Mouse (Mus musculus) kidney, postnatal 0 days (tissue): ENCODE data around the gene Zfp36l2. TPM values are rescaled to one million over a fixed set of nuclear protein-coding genes. Genes with fewer than 3 reads are reported as not detected.

Experiments
- ATAC-seq: fragments of 200-750 bp; cut with Nextera tagmentation; replicated peaks from 2 replicates; pipeline ENCODE4 v1.8.0; 2017; ENCODE audit warnings: low read depth, moderate number of reproducible peaks, moderate TSS enrichment, moderate library complexity; ENCODE audit not compliant: low FRiP score
- DNase-seq: peaks from one replicate; pipeline ENCODE4 v3.0.0-alpha.2; 2016; ENCODE audit warnings: low spot score
- H3K27ac ChIP-seq: fragments of 300-500 bp; sonication (generic); 2 replicates; pipeline ENCODE4 v1.5.1; 2014; ENCODE audit warnings: mild to moderate bottlenecking
- H3K27me3 ChIP-seq: fragments of 300-500 bp; sonication (generic); 2 replicates; pipeline ENCODE4 v1.6.1; 2014; ENCODE audit warnings: low read length, mixed read lengths; ENCODE audit not compliant: insufficient read depth
- H3K36me3 ChIP-seq: fragments of 300-500 bp; sonication (generic); 2 replicates; pipeline ENCODE4 v1.6.1; 2014; ENCODE audit warnings: low read length, mixed read lengths; ENCODE audit not compliant: insufficient read depth
- H3K4me1 ChIP-seq: fragments of 300-500 bp; sonication (generic); replicated peaks from 2 replicates; pipeline ENCODE4 v1.6.1; 2014; ENCODE audit warnings: antibody characterized with exemption, low read length, mixed read lengths; ENCODE audit not compliant: insufficient read depth
- H3K4me2 ChIP-seq: fragments of 300-500 bp; sonication (generic); 2 replicates; pipeline ENCODE4 v1.6.1; 2014; ENCODE audit warnings: mild to moderate bottlenecking, low read length, moderate library complexity, mixed read lengths
- H3K4me3 ChIP-seq: fragments of 300-500 bp; sonication (generic); replicated peaks from 2 replicates; pipeline ENCODE4 v1.5.1; 2014; ENCODE audit warnings: low read depth, low read length
- H3K9ac ChIP-seq: fragments of 300-500 bp; sonication (generic); 2 replicates; pipeline ENCODE4 v1.6.1; 2014; ENCODE audit warnings: low read depth, low read length
- H3K9me3 ChIP-seq: fragments of 300-500 bp; sonication (generic); replicated peaks from 2 replicates; pipeline ENCODE4 v1.6.1; 2016; ENCODE audit warnings: low read length, inconsistent platforms, mixed read lengths
- CTCF ChIP-seq: IDR thresholded peaks from 2 replicates; pipeline ENCODE4 v1.5.1; 2016; ENCODE audit warnings: antibody characterized with exemption, low read depth, mild to moderate bottlenecking, moderate library complexity
- WGBS: fragments of 180-500 bp; shearing (Covaris S2); extraction: QIAGEN DNeasy Blood & Tissue Kit; methylation state at CpG from one replicate; pipeline ENCODE4 v1.1.7; 2014; 5-methylcytosine and 5-hydroxymethylcytosine counted together
- polyA plus RNA-seq: library from polyadenylated mRNA; unstranded; fragments of >200 nt; fragmentation: Nextera tagmentation; extraction: Ambion mirVana; gene quantifications from 2 replicates; pipeline ENCODE4 v1.2.1, GENCODE M21; 2015

Zfp36l2 gene
- polyA plus RNA-seq, 1 experiment from 2014 or later, result 21.3 TPM

DNA sequence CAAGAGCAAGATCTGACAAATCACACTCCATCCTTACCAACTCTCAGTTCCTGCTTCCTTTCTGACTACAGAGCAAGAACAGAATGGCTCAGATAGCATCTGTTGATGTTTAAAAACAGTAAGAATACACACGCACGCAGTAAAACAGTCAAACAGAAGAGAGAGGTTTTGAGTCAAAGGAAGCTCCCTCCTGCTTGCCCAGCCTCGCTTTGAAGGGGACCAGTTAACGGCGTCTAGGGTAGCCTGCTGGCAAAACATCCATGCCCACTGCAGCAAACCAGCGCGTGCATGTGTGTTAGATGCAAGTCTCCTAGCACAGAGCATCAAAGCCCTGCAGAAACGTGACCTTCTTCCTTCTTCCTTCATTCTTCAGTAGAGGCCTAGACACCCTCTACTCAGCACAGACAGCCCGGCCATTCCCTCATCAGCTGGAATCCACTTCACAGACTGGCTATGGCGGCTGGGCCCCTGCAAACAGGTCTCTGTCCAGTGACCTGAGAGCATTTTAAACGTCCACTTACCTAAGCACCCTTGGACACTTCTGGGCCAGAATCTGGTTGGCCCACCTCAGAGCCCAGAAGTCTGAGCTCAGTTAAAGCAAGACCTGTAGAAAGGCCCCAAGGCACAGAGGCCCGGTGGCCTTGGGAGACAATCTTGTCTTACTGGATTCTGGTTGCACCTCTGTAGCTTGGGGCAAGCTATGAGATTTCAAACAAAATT is 24.5 kb downstream of the Zfp36l2 start:
- no peaks in the 10 kb centered on the region for H3K36me3 ChIP-seq
- ATAC-seq, result no peak
- peaks cover 13% of the 10 kb centered on the region for H3K4me1 ChIP-seq
- no peak overlapping the region for H3K9ac ChIP-seq
- H3K27ac ChIP-seq, result no peak overlapping the region
- H3K27me3 ChIP-seq, result no peaks in the 10 kb centered on the region
- TF ChIP-seq CTCF, result no peak
- WGBS, result 67% methylated on average over 12 of the region's 12 CpGs
- no peak for DNase-seq
- no peak overlapping the region for H3K4me3 ChIP-seq
- H3K9me3 ChIP-seq, result no peaks in the 10 kb centered on the region
- H3K4me2 ChIP-seq, result no peak overlapping the region

DNA sequence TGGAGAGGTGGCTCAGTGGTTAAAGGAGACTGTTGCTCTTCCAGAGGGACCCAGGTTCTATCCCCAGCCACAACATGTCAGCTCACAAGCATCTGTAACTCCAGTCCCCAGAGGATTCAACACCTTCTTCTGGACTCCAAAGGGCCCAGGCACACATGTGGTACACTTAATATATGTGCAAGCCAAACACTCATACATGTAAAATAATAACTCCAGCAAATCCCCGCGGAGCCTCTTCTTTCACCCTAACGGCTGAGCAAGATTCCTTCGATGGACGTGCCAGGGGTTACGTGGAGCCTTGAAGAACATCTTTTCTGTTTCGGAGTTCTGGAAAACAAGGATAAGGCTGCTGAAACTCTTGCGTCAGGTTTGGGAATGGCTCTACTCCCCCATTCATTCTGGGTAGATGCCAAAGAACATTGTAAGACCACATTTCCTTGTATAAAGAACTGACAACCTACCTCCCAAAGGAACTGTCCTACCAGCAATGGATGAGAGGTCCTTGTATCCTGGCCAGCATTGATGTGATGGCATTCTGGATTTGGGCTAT is 25.5 kb downstream of the Zfp36l2 start:
- Histone ChIP-seq H3K4me3 (no peak overlapping the region), H3K4me2 (no peak overlapping the region), H3K4me1 (peaks cover 18% of the 10 kb centered on the region), H3K9me3 (no peaks in the 10 kb centered on the region), H3K27me3 (no peaks in the 10 kb centered on the region), H3K36me3 (no peaks in the 10 kb centered on the region), H3K27ac (no peak overlapping the region), H3K9ac (no peak overlapping the region)
- ATAC-seq, result no peak
- no peak for TF ChIP-seq CTCF
- WGBS, result 67% methylated on average over 8 of the region's 8 CpGs
- DNase-seq, result no peak

DNA sequence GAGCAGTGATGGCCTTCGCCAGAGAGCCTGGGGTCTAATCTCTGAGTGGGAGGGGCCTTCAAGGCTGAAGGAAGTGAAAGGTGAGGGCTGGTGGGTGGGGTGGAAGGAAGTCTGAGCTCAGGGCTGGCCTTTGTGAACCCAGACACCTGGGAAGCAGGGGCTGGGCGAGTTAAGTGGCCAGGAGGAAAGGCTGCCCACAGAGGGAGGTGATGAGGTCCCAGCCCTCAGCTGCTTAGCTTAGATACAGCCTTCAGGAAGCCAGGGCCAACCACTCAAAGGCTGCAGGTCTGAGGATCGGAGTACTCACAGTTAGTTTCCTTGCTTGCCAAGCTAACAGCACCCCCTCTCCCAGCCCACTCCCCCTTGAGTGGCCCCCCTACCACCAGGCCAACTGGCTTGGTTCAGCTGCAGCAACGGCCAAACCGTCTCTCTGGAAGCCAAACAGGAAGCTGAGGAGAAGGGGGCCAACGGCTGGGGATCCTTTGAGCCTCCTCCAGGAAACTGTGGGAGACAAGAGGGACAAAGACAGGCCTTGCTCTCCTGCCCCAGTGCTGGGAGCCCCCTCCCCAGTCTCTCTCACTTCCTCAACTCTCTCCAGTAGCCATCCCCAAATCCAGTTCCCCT is 26.4 kb downstream of the Zfp36l2 start:
- Histone ChIP-seq H3K4me2 (no peak overlapping the region), H3K27ac (0 out of 2 replicates have a peak overlapping the region, but pooled peaks have one; percentile 15), H3K9me3 (no peaks in the 10 kb centered on the region), H3K4me3 (no peak overlapping the region), H3K27me3 (no peaks in the 10 kb centered on the region), H3K9ac (no peak overlapping the region), H3K4me1 (peaks cover 23% of the 10 kb centered on the region), H3K36me3 (no peaks in the 10 kb centered on the region)
- no peak for TF ChIP-seq CTCF
- ATAC-seq (no peak), DNase-seq (no peak)
- WGBS, result 23% methylated on average over 6 of the region's 6 CpGs

DNA sequence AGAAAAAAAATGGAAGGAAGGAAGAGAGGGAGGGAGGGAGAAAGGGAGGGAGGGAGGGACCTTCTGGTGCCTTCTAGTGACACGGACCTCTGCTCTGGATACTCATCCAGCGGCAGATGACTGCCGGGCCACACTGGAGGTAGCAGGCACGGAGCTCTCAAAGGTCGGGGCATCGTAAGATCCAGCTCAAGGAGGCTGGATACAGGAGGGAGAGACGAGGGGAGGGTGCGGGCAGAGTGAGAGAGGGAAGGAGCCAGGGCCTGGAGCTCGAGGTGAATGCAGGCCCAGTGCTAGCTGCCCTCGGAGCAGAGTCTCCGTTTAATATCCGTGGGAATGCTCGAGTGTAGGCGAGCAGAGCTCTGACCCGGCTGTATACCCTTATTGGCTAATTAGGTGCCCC is 28.9 kb downstream of the Zfp36l2 start:
- Histone ChIP-seq H3K9me3 (no peaks in the 10 kb centered on the region), H3K36me3 (no peaks in the 10 kb centered on the region), H3K27me3 (no peaks in the 10 kb centered on the region), H3K9ac (no peak overlapping the region), H3K4me2 (no peak overlapping the region), H3K4me3 (no peak overlapping the region), H3K4me1 (peaks cover 28% of the 10 kb centered on the region), H3K27ac (0 out of 2 replicates have a peak overlapping the region, but pooled peaks have one; percentile 21)
- no peak for DNase-seq
- WGBS, result 51% methylated on average over 15 of the region's 15 CpGs
- TF ChIP-seq CTCF, result no peak
- ATAC-seq, result peak; percentile 39; the same call in 1 of the 2 replicates

DNA sequence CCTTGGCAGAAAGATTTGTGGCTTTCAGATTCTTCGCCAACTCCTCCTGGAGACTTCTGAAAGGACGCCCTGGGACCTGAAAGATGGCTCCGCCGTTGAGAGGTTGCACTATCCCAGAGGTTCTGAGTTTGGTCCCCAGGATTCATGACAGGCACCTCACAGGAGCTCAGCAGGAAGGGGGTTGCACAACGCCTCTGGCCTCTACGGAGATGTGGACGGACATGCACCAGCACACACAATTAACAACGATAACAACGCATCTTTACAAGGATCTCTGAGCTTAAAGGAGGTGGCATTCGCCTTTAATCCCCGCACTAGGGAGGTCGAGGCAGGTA is 29.3 kb downstream of the Zfp36l2 start:
- H3K4me3 ChIP-seq, result no peak overlapping the region

DNA sequence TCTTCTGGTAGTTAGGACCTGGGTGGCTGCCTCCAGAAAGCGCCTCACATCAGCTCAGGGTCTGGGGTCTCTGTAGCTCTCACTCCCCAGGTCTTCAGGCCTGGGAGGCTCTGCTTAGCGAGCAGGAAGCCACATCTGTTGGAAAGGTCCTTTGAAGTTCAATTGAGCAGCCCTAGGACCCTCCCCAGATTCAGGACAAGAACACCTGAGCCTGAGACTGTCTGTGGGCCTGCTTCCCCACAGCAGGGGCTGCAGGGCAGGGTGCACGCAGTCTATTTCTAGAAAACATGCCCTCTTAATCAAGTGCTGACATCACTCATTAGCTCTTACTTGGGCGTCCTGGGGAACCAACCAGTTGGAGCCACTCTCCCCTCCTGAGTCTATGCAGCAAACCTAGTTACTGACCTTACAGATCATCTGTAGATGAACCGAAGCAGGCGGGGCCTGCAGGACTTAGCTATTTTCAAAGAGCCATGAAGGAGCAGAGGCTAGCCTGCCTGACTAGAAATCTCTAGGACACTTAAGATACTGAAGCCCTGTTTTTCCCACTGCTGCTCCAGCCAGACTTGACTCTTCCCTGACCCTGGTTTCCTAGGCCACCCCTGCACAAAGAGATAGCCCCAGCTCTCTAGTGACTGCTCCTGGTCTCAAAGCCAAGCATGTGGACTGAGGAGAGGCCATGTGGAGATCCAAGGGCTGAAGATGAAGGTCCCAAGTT is 29.8 kb downstream of the Zfp36l2 start:
- peaks cover 31% of the 10 kb centered on the region for H3K4me1 ChIP-seq
- H3K27me3 ChIP-seq, result no peaks in the 10 kb centered on the region
- H3K36me3 ChIP-seq, result no peaks in the 10 kb centered on the region
- peak overlapping the region; percentile 88 for H3K27ac ChIP-seq
- no peak overlapping the region for H3K4me2 ChIP-seq
- H3K4me3 ChIP-seq, result no peak overlapping the region
- ATAC-seq, result no peak
- 63% methylated on average over 6 of the region's 6 CpGs for WGBS
- TF ChIP-seq CTCF, result no peak
- DNase-seq, result no peak
- no peaks in the 10 kb centered on the region for H3K9me3 ChIP-seq
- 0 out of 2 replicates have a peak overlapping the region, but pooled peaks have one; percentile 10 for H3K9ac ChIP-seq

More for the DNA sequence above, 29.3 kb downstream of the Zfp36l2 start:
- Histone ChIP-seq H3K4me2 (no peak overlapping the region), H3K27me3 (no peaks in the 10 kb centered on the region), H3K27ac (peak overlapping the region; percentile 88), H3K4me1 (peaks cover 28% of the 10 kb centered on the region), H3K36me3 (no peaks in the 10 kb centered on the region), H3K9ac (no peak overlapping the region), H3K9me3 (no peaks in the 10 kb centered on the region)
- WGBS, result 64% methylated on average over 12 of the region's 12 CpGs
- ATAC-seq, result no peak
- TF ChIP-seq CTCF, result no peak
- DNase-seq, result no peak
